Mouse (Mus musculus): ENCODE data around the gene Iars2.

The Iars2 gene

GRCm38 (mm10) chr1:185279288-185279687, 49.9 kb downstream of the Iars2 start:
- in situ Hi-C loops (cut with MboI, MseI) = no loop called here

DNA sequence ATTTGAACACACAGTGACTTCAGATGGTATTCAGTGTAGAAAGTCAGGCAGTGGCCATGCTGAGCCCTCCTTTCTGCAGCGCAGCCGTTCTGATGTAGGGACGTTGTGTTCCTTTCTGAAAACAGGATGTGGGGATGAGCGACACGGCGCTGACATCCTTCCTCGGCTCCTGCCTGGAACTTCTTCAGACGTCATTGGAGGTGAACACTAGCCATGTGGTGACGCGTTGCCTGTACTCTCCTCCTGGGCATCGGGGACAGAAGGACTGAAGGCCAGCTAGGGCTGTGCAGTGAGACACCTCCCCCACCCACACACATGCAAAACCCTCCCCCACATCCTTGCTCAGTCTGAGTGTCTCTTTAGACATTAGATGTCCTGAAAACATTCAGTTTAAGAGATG, 52.2 kb downstream of the Iars2 start:
- in situ Hi-C loops (cut with MboI, MseI) = no loop called here

DNA sequence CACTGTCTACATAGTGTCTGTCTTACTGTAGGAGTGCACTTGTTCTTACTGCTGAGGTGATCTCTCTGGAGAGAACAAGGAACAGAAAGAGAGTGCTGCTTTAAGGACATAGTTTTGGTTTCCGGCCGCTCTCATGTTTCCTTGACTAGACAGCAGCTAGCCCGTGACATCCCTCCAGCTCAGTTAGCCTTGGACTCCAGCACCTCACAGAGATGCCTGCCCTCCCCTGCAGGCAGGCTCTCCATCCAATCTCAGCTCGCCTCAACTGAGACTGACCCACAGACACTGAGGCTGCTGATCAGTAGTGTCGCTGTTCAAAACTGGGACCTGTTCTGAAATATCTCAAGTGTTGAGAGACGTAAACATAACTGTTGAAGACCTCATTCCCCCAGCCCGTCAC, 53.2 kb downstream of the Iars2 start:
- in situ Hi-C loops (cut with MboI, MseI) = no loop called here

DNA sequence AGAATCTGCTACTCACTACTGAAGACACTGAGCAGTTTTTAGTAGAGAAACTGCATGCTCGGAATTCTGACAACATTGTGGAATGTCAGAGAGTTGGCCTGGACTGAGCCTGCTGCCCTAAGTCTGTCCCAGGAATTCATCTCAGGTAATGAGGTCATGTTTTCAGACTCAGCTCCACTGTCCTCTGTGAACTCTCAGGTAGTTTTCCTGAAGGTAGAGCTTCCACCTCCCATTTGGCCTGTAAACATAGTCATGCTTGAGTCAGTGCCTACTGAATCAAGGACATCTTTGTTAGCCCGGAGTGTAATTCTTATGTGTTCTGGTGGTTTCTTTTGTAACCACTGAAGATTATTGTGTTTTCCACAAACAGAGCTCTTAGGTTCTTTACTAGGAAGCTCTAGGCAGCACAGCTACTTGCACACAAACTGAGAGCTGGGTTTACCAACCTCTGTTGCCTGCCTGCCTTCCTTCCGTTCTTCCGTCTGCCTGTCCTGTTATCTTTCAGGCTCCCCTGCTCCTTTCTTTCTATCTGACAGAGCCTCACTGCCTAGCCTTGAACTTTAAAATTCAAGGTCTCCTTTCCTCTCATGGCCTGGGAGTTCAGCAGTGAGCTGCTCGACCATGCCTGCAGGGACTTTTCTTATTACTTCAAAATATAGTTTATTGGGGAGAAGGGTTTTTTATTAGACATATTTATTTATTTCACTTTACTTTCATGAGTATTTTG, 54.2 kb downstream of the Iars2 start:
- in situ Hi-C loops (cut with MboI, MseI) = no loop called here

DNA sequence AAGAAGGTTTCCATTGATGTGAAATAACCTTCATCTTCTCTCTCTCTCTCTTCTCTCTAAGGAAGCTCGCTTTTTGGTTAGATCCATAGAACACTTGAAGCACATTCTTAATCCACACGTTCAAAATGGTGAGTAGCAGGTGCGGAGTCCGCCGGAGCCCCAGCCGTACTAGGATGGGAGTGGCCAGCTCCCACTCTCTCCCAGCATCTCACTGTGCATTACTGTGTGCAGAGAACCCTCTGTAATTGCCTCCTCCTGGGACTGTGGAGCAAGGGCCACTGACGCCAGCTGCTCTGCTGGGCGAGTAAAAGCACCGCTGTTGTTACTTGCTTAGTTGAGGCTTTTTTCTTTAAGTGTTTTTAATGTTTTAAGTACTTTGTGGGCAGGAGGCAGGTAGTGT, 57.8 kb downstream of the Iars2 start:
- in situ Hi-C loops (cut with MboI, MseI) = no loop called here

DNA sequence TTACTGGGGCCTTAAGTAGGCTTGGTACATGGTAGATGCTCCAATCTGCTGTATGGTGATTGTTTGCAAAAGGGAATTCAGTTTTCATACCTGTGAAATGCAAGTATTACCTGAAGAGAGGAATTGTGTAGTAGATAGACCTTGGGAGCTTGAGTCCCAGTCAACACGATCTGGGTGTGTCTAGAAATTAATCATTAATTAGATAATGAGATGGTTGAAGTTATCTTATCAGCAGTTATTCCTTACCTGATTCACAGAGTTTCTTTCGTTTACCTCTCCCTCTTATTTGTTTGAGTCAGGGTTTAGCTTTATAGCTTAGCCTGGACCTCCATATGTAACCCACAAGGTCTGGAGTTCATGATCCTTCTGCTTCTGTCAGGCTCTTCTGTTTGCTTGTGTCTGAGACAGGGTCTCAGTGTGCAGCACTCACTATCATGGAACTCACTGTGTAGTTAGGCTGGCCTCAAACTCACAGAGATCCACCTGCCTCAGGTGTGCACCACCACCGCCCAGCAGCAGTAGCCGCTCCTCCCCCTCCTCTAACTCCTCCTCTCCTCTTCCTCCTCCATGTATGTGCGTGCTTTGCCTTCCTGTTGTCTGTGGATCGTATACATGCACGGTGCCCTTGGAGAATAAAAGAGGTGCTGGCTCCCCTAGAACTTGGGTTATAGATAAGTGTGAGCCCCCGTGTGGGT, 58.6 kb downstream of the Iars2 start:
- in situ Hi-C loops (cut with MboI, MseI) = no loop called here

DNA sequence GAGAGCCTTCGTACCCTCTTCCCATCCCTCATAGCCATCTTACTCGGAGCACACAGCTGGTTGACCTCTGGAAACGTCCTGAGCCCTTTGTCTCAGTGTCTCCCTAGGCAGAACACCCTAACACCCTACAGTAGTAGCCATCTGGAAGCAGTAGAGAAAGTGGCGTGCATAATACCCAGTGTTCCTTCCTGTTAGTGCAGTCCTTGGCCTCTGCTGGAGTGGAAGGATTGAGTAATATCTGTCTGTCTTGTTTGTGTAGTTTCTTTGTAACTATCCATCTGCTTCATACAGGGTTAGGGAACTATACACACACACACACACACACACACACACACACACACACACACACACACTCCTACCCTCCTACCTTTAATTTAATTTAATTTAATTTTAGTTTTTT, 60.5 kb downstream of the Iars2 start:
- in situ Hi-C loops (cut with MboI, MseI) = no loop called here

DNA sequence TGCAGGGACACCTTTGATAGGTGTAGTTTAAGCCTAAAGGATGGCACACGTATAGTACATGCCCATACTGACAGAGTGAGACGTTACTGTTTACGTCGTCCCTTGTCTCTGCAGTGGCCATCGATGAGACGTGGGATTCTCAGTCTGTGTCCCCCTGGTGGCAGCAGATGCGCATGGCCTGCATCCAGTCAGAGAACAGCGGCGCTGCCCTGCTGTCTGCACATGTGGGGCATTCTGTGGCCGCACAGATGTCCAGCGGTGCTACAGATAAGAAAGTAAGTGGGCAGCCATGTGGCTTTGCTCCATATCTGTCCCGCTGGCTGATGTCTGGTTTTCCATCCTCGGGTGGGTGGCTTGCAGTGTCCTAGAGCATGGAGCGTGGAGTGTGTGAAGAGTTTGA, 66.6 kb downstream of the Iars2 start:
- in situ Hi-C loops (cut with MboI, MseI) = no loop called here

GRCm38 (mm10) chr1:185256753-185257152, 72.4 kb downstream of the Iars2 start:
- in situ Hi-C loops (cut with MboI, MseI) = no loop called here

- in situ Hi-C loops (cut with MboI, MseI) = no loop called here
Measured at GRCm38 (mm10) chr1:185255336-185255735, 73.9 kb downstream of the Iars2 start.

DNA sequence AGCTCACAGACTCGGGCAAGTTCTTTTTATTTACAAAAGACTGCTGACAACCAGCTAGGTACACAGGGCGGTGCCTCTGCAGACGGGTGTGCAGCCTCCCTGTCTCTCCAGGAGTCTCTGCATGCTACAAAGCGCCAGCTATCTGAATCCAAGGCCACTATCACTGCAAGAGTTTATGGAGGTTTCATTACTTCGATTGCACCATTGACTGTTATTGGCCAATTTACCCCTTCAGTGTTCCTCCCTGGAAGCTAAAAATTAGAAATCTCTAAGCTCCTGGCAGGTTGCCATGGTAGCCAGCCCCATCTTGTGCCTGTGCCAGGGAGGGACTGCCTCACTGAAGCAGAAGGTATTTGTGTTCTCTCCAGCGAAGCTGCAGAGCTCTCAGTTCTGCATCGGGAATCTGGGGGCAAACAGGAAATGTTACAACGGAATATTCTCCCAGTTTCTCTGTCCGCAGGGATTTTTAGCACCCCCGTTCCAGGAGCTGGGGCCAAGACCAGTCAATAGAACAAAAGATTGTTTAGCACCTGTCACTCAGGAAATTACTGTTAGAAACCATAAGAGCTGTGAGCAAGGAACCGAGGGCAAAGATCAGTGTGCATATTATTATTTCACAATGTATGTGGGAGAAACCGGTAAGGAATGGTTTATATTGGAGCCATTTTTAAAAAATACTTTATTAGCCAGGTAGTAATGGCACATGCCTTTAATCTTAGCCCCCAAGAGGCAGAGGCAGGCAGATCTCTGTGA, 75.9 kb downstream of the Iars2 start:
- in situ Hi-C loops (cut with MboI, MseI) = no loop called here

GRCm38 (mm10) chr1:185252351-185252750, 76.8 kb downstream of the Iars2 start:
- in situ Hi-C loops (cut with MboI, MseI) = no loop called here

DNA sequence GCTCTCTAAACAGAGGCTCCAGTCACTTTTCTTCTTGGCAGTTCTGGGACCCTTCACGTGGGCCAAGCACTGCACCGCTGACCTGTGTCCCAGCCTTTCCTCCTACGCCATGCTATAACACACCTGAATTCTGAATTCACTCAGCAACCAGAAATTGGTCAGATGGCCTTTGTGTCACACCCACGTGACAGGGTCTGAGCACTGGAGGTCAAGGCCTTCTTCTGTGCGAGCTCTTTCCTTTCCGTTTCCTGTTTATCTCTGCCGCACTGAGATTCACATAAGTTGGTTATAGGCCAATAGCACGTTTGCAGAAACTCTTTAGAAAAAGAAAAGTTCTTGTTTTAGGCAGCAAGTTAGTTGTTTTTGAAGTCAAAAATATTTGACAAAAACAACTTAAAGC, 80.5 kb downstream of the Iars2 start:
- in situ Hi-C loops (cut with MboI, MseI) = no loop called here

GRCm38 (mm10) chr1:185247429-185248085, 81.6 kb downstream of the Iars2 start:
- in situ Hi-C loops (cut with MboI, MseI) = no loop called here

DNA sequence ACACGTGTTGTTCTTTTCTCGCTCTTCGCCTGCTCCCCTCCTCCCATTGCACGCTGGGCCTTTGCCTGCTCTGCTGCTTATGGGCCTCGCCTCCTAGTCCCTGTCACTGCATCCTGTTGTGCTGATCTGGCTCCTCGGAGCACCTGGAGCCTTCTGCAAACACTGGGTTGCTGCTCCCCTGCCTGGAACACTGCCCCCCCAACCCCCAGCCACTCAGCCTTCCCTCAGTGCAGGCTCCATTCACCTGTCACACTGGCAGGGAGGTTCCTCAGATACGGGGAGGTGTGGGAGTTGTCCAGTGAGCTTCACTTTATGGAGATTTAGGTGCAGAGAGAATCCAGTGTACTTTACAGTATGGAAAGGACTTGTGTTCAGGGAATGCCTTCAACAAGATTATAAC, 83.7 kb downstream of the Iars2 start:
- in situ Hi-C loops (cut with MboI, MseI) = no loop called here

GRCm38 (mm10) chr1:185243013-185243412, 86.2 kb downstream of the Iars2 start:
- in situ Hi-C loops (cut with MboI, MseI) = no loop called here

DNA sequence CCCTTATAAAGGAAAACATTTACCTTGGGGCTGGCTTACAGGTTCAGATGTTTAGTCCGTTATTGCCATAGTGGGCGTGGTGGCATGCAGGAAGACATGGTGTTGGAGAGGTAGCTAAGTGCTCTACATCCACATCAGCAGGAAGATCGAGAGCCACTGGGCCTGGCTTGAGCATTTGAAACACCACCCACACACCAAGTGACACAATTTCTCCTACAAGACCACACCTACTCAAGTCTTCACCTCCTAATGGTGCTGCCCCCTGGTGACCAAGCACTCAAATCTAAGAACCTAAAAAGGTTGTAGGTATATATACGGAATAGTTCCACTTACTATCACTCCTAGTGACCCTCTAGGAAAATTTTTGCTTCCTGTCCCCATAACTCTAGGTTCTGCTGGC, 92.7 kb downstream of the Iars2 start:
- in situ Hi-C loops (cut with MboI, MseI) = no loop called here

DNA sequence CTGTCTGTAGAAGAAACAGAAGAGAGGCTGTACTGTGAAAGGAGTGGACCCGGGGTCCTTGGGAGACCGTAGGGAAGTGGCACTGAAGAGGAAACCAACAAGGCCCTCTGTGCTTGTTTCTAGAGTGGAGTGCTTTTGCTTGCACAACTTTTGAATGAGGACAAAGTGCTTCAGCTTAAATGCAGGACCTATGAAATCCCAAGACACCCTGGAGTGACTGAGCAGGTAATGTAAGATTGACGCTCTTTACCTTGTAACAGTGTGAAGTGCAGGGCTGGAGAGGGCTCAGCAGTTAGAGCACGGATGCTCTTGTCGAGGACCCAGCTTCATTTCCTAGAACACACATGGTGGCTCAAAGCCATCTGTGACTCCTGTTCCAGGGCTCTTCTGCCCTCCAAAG, 93.4 kb downstream of the Iars2 start:
- in situ Hi-C loops (cut with MboI, MseI) = no loop called here

All from regulatory T cell (primary cell).